Mouse (Mus musculus) intestine, embryonic 16.5 days (tissue): ENCODE results near the gene Gm40193. TPM values are rescaled to one million over a fixed set of nuclear protein-coding genes. Genes with fewer than 3 reads are reported as not detected.
A peak's percentile ranks its signal among the peaks of the same experiment; 100 is the strongest.
"Not testable (repeated sequence)": the region's sequence is repeated elsewhere in the genome, so short reads cannot be mapped to it uniquely, and the experiment has no call there.

Experiments
- ATAC-seq: fragments of 200-750 bp; cut with Nextera tagmentation; 2 replicates; pipeline ENCODE4 v1.8.0; 2017; ENCODE audit warnings: moderate TSS enrichment, moderate library complexity
- H3K27ac ChIP-seq: fragments of 300-500 bp; sonication (generic); 2 replicates; pipeline ENCODE4 v1.5.1; 2014; ENCODE audit warnings: mild to moderate bottlenecking, low read length
- H3K27me3 ChIP-seq: fragments of 300-500 bp; sonication (generic); replicated peaks from 2 replicates; pipeline ENCODE4 v1.6.1; 2014; ENCODE audit warnings: low read length, control low read depth, mixed read lengths; ENCODE audit not compliant: control insufficient read depth, insufficient read depth
- H3K36me3 ChIP-seq: fragments of 300-500 bp; sonication (generic); 2 replicates; pipeline ENCODE4 v1.6.1; 2014; ENCODE audit warnings: low read length, control low read depth; ENCODE audit not compliant: control insufficient read depth, insufficient read depth
- H3K4me1 ChIP-seq: fragments of 300-500 bp; sonication (generic); 2 replicates; pipeline ENCODE4 v1.6.1; 2014; ENCODE audit warnings: low read length, control low read depth, mixed read lengths; ENCODE audit not compliant: control insufficient read depth, insufficient read depth
- H3K4me2 ChIP-seq: fragments of 300-500 bp; sonication (generic); 2 replicates; pipeline ENCODE4 v1.6.1; 2014; ENCODE audit warnings: low read depth, low read length, control low read depth
- H3K4me3 ChIP-seq: fragments of 300-500 bp; sonication (generic); 2 replicates; pipeline ENCODE4 v1.5.1; 2014; ENCODE audit warnings: mild to moderate bottlenecking, low read length
- H3K9ac ChIP-seq: fragments of 300-500 bp; sonication (generic); 2 replicates; pipeline ENCODE4 v1.6.1; 2014; ENCODE audit warnings: low read depth, low read length
- H3K9me3 ChIP-seq: fragments of 300-500 bp; sonication (generic); 2 replicates; pipeline ENCODE4 v1.6.1; 2016; ENCODE audit warnings: low read length, control low read depth; ENCODE audit not compliant: control insufficient read depth
- WGBS: fragments of 180-500 bp; shearing (Covaris S2); extraction: QIAGEN DNeasy Blood & Tissue Kit; methylation state at CpG from one replicate; pipeline ENCODE4 v1.1.7; 2014; 5-methylcytosine and 5-hydroxymethylcytosine counted together
- polyA plus RNA-seq: library from polyadenylated mRNA; unstranded; fragments of >200 nt; fragmentation: Nextera tagmentation; extraction: Ambion mirVana; gene quantifications from 2 replicates; pipeline ENCODE4 v1.2.1, GENCODE M21; 2015

The Gm40193 gene
- polyA plus RNA-seq, 1 experiment from 2014 or later: not detected

- no peaks in the 10 kb centered on the region for H3K27me3 ChIP-seq
- H3K36me3 ChIP-seq: 0 out of 2 replicates have a peak, but pooled peaks cover 4% of the 10 kb centered on the region
- H3K4me3 ChIP-seq: peak overlapping the region; percentile 73
- peaks cover 7% of the 10 kb centered on the region for H3K4me1 ChIP-seq
- WGBS: 85% methylated on average over 12 of the region's 12 CpGs
- H3K4me2 ChIP-seq: peak overlapping the region; percentile 64
- no peak overlapping the region for H3K27ac ChIP-seq
- H3K9ac ChIP-seq: peak overlapping the region; percentile 82
- H3K9me3 ChIP-seq: no peaks in the 10 kb centered on the region
- no peak for ATAC-seq
These were observed 6.5 kb downstream of the Gm40193 start for GRCm38 (mm10) chr11:70526211-70526610.

GRCm38 (mm10) chr11:70525726-70526125 is 7.0 kb downstream of the Gm40193 start:
- H3K4me1 ChIP-seq: peaks cover 8% of the 10 kb centered on the region
- H3K4me3 ChIP-seq: peak overlapping the region; percentile 73
- peak overlapping the region; percentile 19; the same call in 1 of the 2 replicates for H3K27ac ChIP-seq
- no peaks in the 10 kb centered on the region for H3K9me3 ChIP-seq
- H3K4me2 ChIP-seq: peak overlapping the region; percentile 64
- 2% methylated on average over 12 of the region's 12 CpGs for WGBS
- H3K9ac ChIP-seq: peak overlapping the region; percentile 82
- H3K27me3 ChIP-seq: no peaks in the 10 kb centered on the region
- H3K36me3 ChIP-seq: 0 out of 2 replicates have a peak, but pooled peaks cover 4% of the 10 kb centered on the region
- peak; percentile 34 for ATAC-seq

DNA sequence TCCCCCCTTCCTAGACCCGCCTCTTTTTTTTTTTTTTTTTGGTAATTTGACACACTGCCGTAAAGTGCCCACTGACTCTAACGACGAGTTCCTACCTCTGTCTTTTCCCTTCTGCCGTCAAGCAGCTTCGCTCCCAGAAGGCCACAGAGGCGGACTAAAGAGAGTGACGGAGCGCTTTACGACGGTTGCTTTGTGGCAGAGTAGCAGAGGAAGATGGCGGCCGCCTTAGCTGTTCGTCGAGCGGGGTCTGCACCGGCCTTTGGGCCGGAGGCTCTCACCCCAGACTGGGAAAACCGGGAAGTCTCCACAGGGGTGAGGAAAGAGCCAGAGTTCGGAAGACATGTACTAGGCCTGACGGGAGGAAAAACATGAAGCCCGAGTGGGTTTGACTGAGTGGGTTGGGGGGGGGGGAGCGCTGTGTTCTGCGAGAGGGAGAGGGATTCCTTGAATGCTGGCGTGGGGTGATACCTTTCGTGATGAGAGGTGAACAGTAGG is 7.5 kb downstream of the Gm40193 start, which contains the start of gene Psmb6:
Psmb6 (plus strand) TSS at position 184 of the 495 bp plus-strand sequence.
- Histone ChIP-seq H3K4me2 (peak within 1 kb of the TSS; percentile 64), H3K9me3 (no peaks in the 10 kb centered on the region), H3K27ac (peak within 1 kb of the TSS; percentile 19; the same call in 1 of the 2 replicates), H3K9ac (peak within 1 kb of the TSS; percentile 82), H3K36me3 (0 out of 2 replicates have a peak, but pooled peaks cover 4% of the 10 kb centered on the region), H3K4me3 (peak within 1 kb of the TSS; percentile 73), H3K4me1 (peaks cover 13% of the 10 kb centered on the region), H3K27me3 (no peaks in the 10 kb centered on the region)
- WGBS: under 1% methylated on average over 25 of the region's 26 CpGs
- ATAC-seq: peak; percentile 92

GRCm38 (mm10) chr11:70524782-70525181 is 8.0 kb downstream of the Gm40193 start:
- no peaks in the 10 kb centered on the region for H3K9me3 ChIP-seq
- H3K4me2 ChIP-seq: peak overlapping the region; percentile 57
- peak; percentile 44 for ATAC-seq
- no peaks in the 10 kb centered on the region for H3K27me3 ChIP-seq
- H3K4me1 ChIP-seq: peaks cover 16% of the 10 kb centered on the region
- H3K27ac ChIP-seq: no peak overlapping the region
- 5% methylated on average over 8 of the region's 8 CpGs for WGBS
- H3K9ac ChIP-seq: 0 out of 2 replicates have a peak overlapping the region, but pooled peaks have one; percentile 45
- peak overlapping the region; percentile 73 for H3K4me3 ChIP-seq
- 0 out of 2 replicates have a peak, but pooled peaks cover 4% of the 10 kb centered on the region for H3K36me3 ChIP-seq

DNA sequence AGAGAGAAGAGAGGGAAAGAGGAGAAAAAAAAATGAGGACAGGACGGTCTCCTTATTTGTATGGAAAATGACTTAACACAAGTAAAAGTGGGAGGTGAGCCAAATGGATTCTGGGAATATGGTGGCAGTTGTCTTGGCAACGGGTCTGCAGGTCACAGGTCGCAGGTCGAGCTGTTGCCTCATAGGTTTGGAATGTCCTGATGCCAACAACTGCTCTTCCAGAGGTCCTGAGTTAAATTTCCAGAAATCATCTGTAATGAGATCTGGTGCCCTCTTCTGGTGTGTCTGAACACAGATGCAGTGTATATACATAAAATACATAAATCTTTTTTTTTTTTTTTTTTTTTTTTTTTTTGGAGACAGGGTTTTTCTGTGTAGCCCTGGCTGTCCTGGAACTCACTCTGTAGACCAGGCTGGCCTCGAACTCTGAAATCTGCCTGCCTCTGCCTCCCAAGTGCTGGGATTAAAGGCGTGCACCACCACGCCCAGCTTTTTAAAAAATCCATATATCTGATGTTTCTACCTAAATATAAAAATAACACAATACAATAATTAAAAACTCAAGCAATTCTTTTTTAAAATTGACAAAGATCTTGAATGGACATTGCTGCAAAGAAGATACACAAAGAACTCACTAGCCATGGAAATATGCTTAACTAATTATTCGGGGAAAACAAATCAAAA is 9.3 kb downstream of the Gm40193 start:
- ATAC-seq, H3K27me3 ChIP-seq: not testable (repeated sequence)
- 85% methylated on average over 8 of the region's 8 CpGs for WGBS

DNA sequence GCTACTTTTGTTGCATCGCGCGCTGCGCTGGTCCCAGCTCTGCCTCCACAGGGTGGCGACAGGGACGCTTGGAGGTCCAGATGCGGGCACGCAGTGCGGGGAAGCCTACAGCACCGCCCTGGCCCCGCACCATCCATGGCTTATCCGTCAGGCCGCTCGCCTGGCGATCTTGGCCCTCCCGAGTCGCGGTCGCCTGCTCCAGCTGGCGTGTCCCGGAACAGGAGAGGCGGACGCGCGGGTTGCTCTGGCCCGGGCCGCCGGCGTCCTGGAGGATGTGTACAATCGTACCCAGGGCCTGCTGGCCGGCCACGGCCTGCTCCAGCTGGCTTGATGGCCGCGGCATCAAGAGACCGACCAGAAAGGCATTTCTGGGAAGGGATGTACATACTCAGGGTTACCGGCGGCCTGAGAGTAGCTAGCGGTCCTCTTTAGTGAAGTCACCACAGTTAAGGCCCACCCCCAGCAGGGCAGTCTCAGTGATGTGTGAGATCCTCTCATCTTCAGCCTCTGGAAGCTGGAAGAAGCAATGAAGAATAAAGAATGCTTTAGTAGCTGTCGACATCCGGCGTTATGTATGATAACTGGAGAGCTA is 12.5 kb downstream of the Gm40193 start:
- Histone ChIP-seq H3K4me1 (peaks cover 17% of the 10 kb centered on the region; the same call in 1 of the 2 replicates), H3K27ac (peak overlapping the region; percentile 83), H3K27me3 (no peaks in the 10 kb centered on the region), H3K9ac (peak overlapping the region; percentile 74), H3K9me3 (no peaks in the 10 kb centered on the region), H3K36me3 (no peaks in the 10 kb centered on the region), H3K4me2 (peak overlapping the region; percentile 49), H3K4me3 (peak overlapping the region; percentile 43)
- ATAC-seq: peak; percentile 38
- 11% methylated on average over 41 of the region's 41 CpGs for WGBS

More for the DNA sequence above, 9.3 kb downstream of the Gm40193 start:
- H3K9me3 ChIP-seq, H3K27ac ChIP-seq, H3K4me3 ChIP-seq, H3K36me3 ChIP-seq, H3K9ac ChIP-seq, H3K4me2 ChIP-seq: not testable (repeated sequence)
- peaks cover 24% of the 10 kb centered on the region for H3K4me1 ChIP-seq

DNA sequence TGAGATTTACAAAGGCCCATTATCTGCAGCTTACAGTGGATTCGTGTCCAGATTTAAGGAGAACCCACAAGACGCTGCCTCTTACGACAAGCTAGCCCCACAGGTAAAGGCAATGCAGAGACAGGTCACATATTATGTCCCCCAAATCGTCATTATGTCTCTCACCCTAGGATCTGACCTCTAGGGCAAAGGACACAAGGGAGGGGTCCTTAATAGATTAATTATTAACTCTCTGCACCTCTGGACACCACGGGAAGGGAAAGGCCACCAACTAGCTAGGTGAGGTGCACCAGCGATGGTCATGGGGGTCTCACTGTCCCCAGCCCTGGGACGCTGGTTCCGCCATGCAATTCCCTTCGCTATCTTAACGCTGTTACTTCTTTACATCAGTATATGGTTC is 13.8 kb downstream of the Gm40193 start, which contains the start of gene Gltpd2:
Gltpd2 (plus strand) TSS at position 274 of the 400 bp plus-strand sequence.
- Histone ChIP-seq H3K4me1 (peaks cover 17% of the 10 kb centered on the region; the same call in 1 of the 2 replicates), H3K9ac (peak within 1 kb of the TSS; percentile 74), H3K27me3 (no peaks in the 10 kb centered on the region), H3K27ac (peak within 1 kb of the TSS; percentile 83), H3K9me3 (no peaks in the 10 kb centered on the region), H3K36me3 (no peaks in the 10 kb centered on the region), H3K4me3 (peak within 1 kb of the TSS; percentile 43), H3K4me2 (peak within 1 kb of the TSS; percentile 49)
- ATAC-seq: no peak
- 70% methylated on average over 10 of the region's 10 CpGs for WGBS

DNA sequence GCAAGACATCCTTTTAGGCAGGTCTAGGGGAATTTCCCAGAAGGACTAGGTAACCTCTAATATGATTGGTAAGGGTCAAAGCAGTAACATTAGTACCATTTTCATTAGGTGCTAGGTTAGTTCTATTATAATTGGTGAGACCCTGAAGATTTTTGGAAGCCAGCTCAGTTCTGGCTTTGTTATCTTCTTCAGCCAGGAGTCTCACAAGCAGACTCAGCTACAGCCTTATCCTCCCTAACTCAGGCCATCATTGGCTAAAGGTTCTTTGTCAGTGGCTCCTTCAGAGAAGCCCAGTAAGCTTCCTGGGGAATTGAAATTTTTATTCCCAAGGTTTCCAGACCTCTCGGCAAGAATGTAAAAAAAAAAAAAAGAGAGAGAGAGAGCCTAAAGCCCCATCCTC is 14.3 kb downstream of the Gm40193 start:
- Histone ChIP-seq H3K4me1 (peaks cover 17% of the 10 kb centered on the region; the same call in 1 of the 2 replicates), H3K9me3 (no peaks in the 10 kb centered on the region), H3K4me2 (no peak overlapping the region), H3K9ac (no peak overlapping the region), H3K27ac (no peak overlapping the region), H3K27me3 (no peaks in the 10 kb centered on the region), H3K4me3 (no peak overlapping the region), H3K36me3 (no peaks in the 10 kb centered on the region)
- WGBS: 63% methylated on average over 1 of the region's 1 CpGs
- no peak for ATAC-seq

DNA sequence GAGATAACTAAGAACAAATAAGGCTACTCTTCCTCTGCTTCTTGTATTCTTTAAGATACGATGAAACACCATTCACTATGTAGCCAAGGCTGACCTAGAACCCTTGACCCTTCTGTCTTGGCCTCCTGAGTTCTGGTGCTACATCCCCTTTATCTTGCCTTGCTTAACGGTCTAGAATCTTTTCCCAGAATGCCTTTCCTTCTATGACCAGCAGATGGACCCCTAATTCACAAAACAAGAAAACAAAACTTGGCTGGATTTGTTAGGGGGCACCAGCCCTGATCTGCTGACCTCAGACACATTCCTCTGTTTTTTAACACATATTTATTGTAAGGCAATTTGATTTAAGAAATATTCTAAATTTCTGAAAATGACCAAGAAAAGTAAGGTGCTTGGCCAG is 16.4 kb downstream of the Gm40193 start:
- H3K36me3 ChIP-seq: no peaks in the 10 kb centered on the region
- no peaks in the 10 kb centered on the region for H3K27me3 ChIP-seq
- H3K27ac ChIP-seq: no peak overlapping the region
- WGBS: 25% methylated on average over 2 of the region's 2 CpGs
- peaks cover 17% of the 10 kb centered on the region; the same call in 1 of the 2 replicates for H3K4me1 ChIP-seq
- no peak overlapping the region for H3K9ac ChIP-seq
- no peak overlapping the region for H3K4me2 ChIP-seq
- ATAC-seq: no peak
- no peak overlapping the region for H3K4me3 ChIP-seq
- no peaks in the 10 kb centered on the region for H3K9me3 ChIP-seq
